Mouse (Mus musculus): Measurements from ENCODE around the gene Traf3ip2. TPM values are rescaled to one million over a fixed set of nuclear protein-coding genes. Genes with fewer than 3 reads are reported as not detected.

Traf3ip2 gene
- total RNA-seq, 2 experiments from 2014 or later = 0.61 to 0.82 TPM

DNA sequence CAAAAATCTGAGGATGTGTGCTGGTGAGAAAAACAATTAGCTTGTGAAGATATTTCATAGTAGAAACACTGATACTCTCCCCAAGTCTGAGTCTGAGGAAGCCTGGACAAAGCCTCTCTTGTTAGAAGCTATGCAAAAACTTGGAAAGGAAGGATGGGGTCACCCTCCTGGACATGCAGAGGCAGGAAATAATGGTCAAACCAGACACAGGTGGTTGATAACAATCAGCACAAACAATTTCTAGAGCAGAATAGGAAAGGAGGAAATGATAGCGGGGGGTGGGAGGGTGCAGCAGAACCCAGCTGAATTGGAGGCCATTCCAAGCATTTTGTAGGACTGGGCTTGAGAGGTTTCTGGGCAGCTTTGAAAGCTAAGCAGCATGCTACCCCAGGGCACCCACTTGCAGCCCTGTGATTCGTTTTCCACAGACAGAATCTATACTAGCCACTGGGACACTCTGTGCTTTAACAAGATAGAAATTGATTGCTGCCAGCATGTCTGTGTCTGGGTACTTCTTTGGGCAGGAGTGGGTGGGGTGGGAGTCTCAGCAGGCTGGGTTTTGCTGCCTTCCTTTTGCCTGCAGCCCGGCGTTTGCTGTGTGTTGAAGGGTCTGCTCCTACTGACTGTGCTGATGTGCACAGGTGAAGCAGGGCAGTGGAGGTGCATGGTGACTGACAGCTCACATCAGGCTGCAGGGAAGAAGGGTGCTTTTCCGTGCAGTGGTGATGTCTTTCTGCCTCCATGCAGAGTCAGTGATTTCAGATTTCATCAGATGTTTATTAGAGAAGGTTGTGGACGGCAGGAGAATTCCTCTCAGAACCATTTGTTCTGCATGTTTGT is 33.3 kb downstream of the Traf3ip2 start:
- intact Hi-C loops (cut with DNase I) = no loop called here
- H3K27ac ChIP-seq = no peak overlapping the region
- TF ChIP-seq CTCF (IDR thresholded peaks at IDR 0.05) = no peak
- no peak overlapping the region for H3K4me3 ChIP-seq
- no peak for DNase-seq (ENCODE audit: extremely low spot score in 1 of 2, low spot score in 2 of 2)

DNA sequence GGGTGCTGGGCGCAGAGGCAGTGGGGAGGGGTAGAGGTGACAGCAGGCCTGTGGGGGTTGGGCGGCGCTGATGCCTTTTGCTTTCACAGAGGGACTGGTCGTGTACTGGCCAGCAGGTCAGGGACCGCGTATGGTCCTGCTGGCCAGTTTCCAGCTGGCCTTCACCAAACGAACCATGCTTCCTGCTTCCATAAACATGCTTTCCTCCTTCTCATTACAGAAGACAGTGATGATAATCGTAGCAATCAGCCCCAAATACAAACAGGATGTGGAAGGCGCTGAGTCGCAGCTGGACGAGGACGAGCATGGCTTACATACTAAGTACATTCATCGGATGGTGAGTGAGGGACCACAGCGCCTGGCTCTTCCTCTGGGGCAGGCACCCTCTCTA is 33.9 kb downstream of the Traf3ip2 start:
- no peak overlapping the region for H3K4me3 ChIP-seq
- intact Hi-C loops (cut with DNase I) = no loop called here
- no peak for TF ChIP-seq CTCF (IDR thresholded peaks at IDR 0.05)
- DNase-seq (ENCODE audit: extremely low spot score in 1 of 2, low spot score in 2 of 2) = peak in 1 of 2 experiments; percentile 20
- H3K27ac ChIP-seq = no peak overlapping the region

DNA sequence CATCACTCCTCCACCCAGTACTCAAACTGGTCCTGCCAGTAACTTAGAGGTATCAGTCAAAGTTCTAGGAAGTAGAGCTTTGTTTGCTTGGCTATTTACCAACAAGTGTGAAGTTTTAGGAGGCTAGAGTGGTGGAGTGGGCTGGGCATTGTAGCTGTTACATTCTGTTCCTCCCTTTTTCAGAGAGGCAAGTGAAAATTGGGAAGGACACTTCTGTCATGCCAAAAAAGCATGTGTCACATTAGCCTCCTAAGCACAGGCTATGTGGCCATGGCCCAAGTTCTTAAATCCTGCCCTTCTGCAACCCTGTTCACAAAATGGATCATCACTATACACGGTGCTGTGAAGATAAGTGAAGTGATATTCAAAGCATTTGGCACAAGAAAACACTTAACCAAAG is 34.4 kb downstream of the Traf3ip2 start:
- Histone ChIP-seq H3K27ac (no peak overlapping the region), H3K4me3 (no peak overlapping the region)
- TF ChIP-seq CTCF (IDR thresholded peaks at IDR 0.05) = no peak
- intact Hi-C loops (cut with DNase I) = no loop called here
- DNase-seq (ENCODE audit: extremely low spot score in 1 of 2, low spot score in 2 of 2) = no peak

DNA sequence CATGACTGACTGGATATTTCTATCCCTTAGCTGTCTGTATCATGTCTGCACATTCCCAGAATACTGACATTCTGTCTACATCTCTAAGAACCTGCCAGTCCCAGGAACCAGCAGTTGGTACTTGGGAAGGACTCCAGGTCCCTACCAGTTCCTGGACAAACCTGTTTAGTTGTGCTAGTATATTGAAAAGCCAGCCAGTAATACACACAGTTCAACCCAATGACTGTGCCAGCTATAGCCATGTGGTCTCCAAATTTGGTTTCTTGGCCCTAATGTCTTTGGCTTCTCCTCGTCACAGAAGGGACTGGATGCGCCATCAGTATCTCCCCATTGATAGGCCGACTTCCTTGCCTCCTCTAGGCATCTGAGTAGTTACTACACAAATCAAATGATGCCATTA is 35.5 kb downstream of the Traf3ip2 start:
- H3K27ac ChIP-seq = no peak overlapping the region
- no peak for TF ChIP-seq CTCF (IDR thresholded peaks at IDR 0.05)
- H3K4me3 ChIP-seq = no peak overlapping the region
- intact Hi-C loops (cut with DNase I) = no loop called here
- no peak for DNase-seq (ENCODE audit: extremely low spot score in 1 of 2, low spot score in 2 of 2)

DNA sequence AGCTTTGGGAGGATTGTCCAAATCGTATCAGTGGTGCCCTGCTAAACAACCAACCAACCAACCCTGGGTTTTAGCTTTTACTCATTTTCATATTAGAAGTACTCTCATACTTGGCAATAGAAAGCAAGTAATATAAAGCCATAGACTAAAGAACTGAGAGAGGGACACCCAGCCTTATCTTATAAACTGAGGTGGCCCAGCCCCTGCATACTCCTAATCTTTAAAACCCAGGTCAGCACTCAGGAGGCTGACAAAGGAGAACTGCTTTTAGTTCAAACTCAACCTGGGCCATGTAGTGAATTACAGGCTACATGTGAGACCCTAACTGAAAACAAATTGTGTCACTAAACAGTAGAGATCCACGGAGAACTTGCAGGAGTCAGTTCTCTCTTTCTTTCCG is 36.8 kb downstream of the Traf3ip2 start:
- no peak overlapping the region for H3K27ac ChIP-seq
- H3K4me3 ChIP-seq = no peak overlapping the region
- intact Hi-C loops (cut with DNase I) = no loop called here
- TF ChIP-seq CTCF (IDR thresholded peaks at IDR 0.05) = no peak
- no peak for DNase-seq (ENCODE audit: extremely low spot score in 1 of 2, low spot score in 2 of 2)

DNA sequence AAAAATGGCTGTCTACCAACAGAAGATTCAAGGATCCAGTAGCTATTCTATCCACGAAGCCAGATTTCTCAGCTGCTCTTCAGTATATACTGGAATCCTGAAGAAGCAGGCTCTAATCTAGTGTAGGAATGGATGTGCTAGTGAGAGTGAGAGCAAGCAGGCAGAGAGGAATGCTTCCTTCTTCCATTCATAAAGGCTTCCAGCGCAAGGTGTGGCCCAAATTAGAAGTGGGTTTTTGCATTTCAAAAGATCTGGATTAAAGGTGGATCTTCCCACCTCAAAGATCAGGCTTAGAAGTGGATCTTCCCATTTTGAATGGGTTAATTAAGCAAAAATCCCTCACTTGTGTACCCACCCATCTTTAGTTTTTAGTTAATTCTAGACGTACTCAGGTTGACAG is 37.6 kb downstream of the Traf3ip2 start:
- Histone ChIP-seq H3K27ac (no peak overlapping the region), H3K4me3 (no peak overlapping the region)
- intact Hi-C loops (cut with DNase I) = no loop called here
- TF ChIP-seq CTCF (IDR thresholded peaks at IDR 0.05) = no peak
- no peak for DNase-seq (ENCODE audit: extremely low spot score in 1 of 2, low spot score in 2 of 2)

DNA sequence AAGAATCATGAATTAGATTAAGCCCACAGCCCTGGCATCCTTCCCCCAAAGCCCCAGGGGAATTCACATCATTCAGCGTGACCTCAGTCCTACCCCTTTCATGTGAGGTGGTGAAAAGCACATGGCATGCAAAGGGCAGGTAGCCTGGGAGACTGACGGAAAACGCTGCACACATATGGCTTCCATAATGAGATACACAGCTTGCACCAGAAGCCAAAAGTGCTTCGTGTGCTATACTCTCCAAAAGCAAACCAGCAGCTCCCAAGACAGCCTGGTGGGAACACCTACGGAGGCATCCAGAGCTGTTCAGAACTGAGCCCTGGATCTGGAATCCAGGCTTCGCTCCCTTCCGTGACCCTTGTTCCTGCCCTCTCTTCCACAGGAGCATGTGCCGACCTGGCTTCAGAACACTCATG is 41.3 kb downstream of the Traf3ip2 start:
- no peak overlapping the region for H3K27ac ChIP-seq
- intact Hi-C loops (cut with DNase I) = no loop called here
- DNase-seq (ENCODE audit: extremely low spot score in 1 of 2, low spot score in 2 of 2) = no peak
- no peak for TF ChIP-seq CTCF (IDR thresholded peaks at IDR 0.05)
- H3K4me3 ChIP-seq = no peak overlapping the region

DNA sequence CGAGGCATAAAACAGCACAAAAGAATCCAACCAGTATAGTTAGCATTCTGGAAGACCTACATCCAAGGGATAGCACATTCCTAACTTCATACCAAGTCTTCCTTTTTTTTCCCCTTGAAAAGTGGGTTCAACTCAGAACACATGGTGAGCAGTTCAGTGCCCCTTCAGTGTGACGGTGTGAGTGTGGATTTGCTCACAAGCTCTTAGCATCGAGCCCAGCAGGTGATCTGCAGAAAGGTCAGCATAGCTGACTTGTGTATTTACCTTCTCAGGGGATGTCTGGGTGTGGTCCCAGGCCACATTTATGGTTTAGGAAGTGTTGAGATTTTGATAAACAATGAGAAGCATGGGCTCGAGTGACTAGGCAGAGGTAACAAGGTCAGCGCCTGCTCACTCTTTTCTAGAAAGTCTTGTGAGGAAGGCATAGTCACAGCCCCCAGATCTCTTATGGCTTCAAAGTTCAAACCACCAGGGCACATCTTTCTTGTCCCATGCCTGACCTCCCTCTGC is 46.2 kb downstream of the Traf3ip2 start:
- intact Hi-C loops (cut with DNase I) = no loop called here
- no peak for DNase-seq (ENCODE audit: extremely low spot score in 1 of 2, low spot score in 2 of 2)
- Histone ChIP-seq H3K4me3 (no peak overlapping the region), H3K27ac (no peak overlapping the region)
- TF ChIP-seq CTCF (IDR thresholded peaks at IDR 0.05) = no peak

DNA sequence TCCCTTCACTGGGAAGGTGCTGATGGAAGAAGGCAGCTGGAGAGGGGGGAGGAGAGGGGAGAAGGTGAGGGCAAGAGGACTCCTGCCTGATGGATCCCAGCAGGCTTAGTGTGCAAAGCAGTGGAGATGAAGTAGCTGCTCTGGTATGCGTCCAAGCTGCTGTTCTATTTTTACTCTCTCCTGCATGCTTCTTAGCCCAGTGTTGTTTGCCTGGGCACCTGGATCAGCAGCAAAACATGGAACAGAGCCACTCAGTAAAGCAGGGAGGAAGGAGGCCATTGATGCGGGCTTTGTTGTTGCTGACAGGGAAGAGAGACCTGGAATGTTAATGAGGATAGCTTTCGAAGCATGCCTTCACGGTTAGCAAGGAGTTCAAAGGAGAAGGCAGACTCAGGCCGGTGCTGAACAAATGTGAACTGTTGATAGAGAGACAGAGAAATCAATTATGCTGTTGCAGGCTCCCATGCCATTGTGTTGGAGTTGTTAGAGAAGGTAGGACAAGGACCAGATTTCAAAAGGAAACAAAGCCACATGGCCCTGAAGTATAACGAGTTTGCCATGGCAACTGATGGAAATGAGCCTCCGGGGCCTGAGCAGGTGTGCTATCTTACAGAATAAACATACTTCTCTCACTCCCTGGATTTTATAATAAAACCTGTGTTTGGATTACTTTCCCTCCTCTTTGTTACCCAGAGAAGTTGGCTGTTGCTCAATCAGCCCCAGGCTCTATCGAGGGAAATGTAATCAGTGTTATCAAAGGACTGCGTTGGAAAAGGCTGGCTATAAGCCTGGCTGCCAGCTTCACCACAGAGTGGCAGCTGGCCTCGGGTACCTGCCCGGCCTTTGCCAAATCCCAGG is 46.9 kb downstream of the Traf3ip2 start:
- intact Hi-C loops (cut with DNase I) = no loop called here
- Histone ChIP-seq H3K4me3 (no peak overlapping the region), H3K27ac (peak overlapping the region; percentile 28; the same call in 1 of the 2 replicates)
- peak; percentile 21 to 25 for DNase-seq (ENCODE audit: extremely low spot score in 1 of 2, low spot score in 2 of 2)
- TF ChIP-seq CTCF (IDR thresholded peaks at IDR 0.05) = no peak

DNA sequence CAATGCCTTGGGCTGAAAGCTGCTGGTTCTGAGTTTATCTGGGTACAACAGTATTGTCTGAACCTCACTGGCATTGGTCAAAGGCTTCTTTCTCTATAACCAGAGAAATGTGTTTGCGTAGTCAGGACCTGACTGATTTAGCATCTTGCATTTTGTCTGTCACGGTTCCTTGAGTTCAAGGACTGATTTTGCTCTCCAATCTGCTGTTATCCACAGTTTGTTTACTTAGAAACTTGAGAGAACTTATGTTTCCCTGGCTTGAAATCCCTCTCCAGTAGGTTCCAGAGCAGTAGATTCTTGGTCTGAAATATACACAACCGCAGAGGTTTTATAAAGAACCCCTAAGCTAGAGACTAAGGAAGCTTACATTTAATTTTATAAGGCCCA is 47.5 kb downstream of the Traf3ip2 start:
- intact Hi-C loops (cut with DNase I) = no loop called here
- H3K27ac ChIP-seq = peak overlapping the region; percentile 28; the same call in 1 of the 2 replicates
- H3K4me3 ChIP-seq = no peak overlapping the region
- TF ChIP-seq CTCF (IDR thresholded peaks at IDR 0.05) = no peak
- DNase-seq (ENCODE audit: extremely low spot score in 1 of 2, low spot score in 2 of 2) = no peak

DNA sequence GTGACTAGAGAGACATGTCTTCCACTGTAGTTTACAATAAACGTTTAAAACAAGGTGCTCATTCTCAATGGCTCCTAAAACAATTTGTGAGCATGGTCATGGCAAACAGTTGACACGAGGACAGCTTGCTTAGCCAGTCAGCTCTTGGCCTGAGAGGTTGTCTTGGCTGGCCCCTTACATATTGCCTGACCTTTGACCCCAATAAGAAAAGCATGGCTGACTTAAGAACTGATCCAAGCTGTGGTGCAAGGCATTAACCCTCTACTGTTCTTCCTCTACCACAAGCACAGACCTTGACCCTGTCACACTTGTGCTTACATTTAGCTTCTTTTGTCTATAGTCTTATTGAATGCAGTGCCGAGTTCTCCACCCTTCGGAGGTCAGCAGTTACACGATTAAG is 48.0 kb downstream of the Traf3ip2 start:
- Histone ChIP-seq H3K27ac (no peak overlapping the region), H3K4me3 (no peak overlapping the region)
- intact Hi-C loops (cut with DNase I) = no loop called here
- TF ChIP-seq CTCF (IDR thresholded peaks at IDR 0.05) = no peak
- no peak for DNase-seq (ENCODE audit: extremely low spot score in 1 of 2, low spot score in 2 of 2)

DNA sequence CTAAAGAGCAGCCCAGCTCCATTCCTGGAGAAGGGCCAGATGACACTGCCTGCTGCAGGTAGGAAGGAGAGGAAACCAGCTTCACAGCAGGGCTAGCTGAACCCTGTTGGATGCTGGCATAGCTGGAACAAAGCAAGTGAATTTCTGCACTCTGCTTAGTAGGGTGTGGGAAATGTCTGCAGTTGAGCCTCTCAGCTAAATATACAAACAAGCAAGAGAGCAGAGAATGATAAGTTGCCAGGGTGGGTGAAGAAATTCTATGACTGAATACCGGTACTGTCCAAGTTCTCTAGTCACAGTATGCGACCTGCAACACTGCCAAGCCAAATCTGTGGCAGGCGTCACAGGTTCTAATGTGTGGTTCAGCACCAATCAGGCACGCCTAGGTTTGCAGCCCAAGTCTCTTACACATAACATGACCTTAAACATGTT is 52.4 kb downstream of the Traf3ip2 start:
- intact Hi-C loops (cut with DNase I) = no loop called here
- TF ChIP-seq CTCF (IDR thresholded peaks at IDR 0.05) = no peak
- Histone ChIP-seq H3K27ac (no peak overlapping the region), H3K4me3 (no peak overlapping the region)
- DNase-seq (ENCODE audit: extremely low spot score in 1 of 2, low spot score in 2 of 2) = no peak
